7 mouse cellular contexts compared by ENCODE assay signal in genomic region chr6:116207729-116208534, GRCm38 (mm10). TPM values are rescaled to one million over a fixed set of nuclear protein-coding genes. Genes with fewer than 3 reads are reported as not detected.
A peak's percentile ranks its signal among the peaks of the same experiment; 100 is the strongest.
DNase-seq lines count a peak whose midpoint lies in the region; ATAC-seq lines count a peak whose summit lies in the region.

Washc2 (plus strand) TSS chr6:116208038.

- H3K4me3 ChIP-seq in intestine, embryonic 16.5 days (ENCODE audit: low read length) = peak within 1 kb of the TSS; percentile 86
- peak within 1 kb of the TSS; percentile 76 for H3K4me3 ChIP-seq in midbrain, embryonic 11.5 days (ENCODE audit: low read depth, low read length)

- ATAC-seq in intestine, embryonic 16.5 days = peak; percentile 99
- peak; percentile 99 for ATAC-seq in midbrain, embryonic 11.5 days (ENCODE audit: low FRiP score)

- H3K9ac ChIP-seq in intestine, embryonic 16.5 days (ENCODE audit: low read depth, low read length) = peak within 1 kb of the TSS; percentile 85
- peak within 1 kb of the TSS; percentile 84 for H3K9ac ChIP-seq in midbrain, embryonic 11.5 days (ENCODE audit: low read length)

- DNase-seq in adrenal gland, adult 8-10 months = peak; percentile 95
- peak; percentile 94 for DNase-seq in embryo, embryonic 9.5 days (ENCODE audit: extremely low spot score)
- peak; percentile 91 to 94 for DNase-seq in gastrocnemius, postnatal 4 days (ENCODE audit: low spot score in 2 of 2)
- peak; percentile 94 for DNase-seq in left cerebral cortex, postnatal 36 days (ENCODE audit: low spot score in 2 of 2)
- DNase-seq in midbrain, embryonic 11.5 days (ENCODE audit: low spot score, missing footprints) = peak; percentile 99
- peak; percentile 99 for DNase-seq in skeletal muscle tissue, adult 2 months (ENCODE audit: low read depth, low spot score)

- peak within 1 kb of the TSS; percentile 92 for H3K27ac ChIP-seq in intestine, embryonic 16.5 days (ENCODE audit: low read length)
- H3K27ac ChIP-seq in midbrain, embryonic 11.5 days (ENCODE audit: low read depth, low read length) = peak within 1 kb of the TSS; percentile 72

- intact Hi-C loops in left cerebral cortex, postnatal 36 days (cut with DNase I) = loop anchor here (5.0 kb wide), 1 partner anchor 196 kb away; no protein-coding TSS in a partner anchor

- under 1% methylated on average over 51 of the region's 51 CpGs for WGBS in intestine, embryonic 16.5 days
- WGBS in midbrain, embryonic 11.5 days = under 1% methylated on average over 51 of the region's 51 CpGs

- H3K9me3 ChIP-seq in intestine, embryonic 16.5 days (ENCODE audit: control insufficient read depth, low read length) = no peaks in the 10 kb centered on the region
- H3K9me3 ChIP-seq in midbrain, embryonic 11.5 days (ENCODE audit: control insufficient read depth, low read length) = no peaks in the 10 kb centered on the region

- H3K4me1 ChIP-seq in intestine, embryonic 16.5 days (ENCODE audit: control insufficient read depth, insufficient read depth, low read length) = peaks cover 4% of the 10 kb centered on the region
- H3K4me1 ChIP-seq in midbrain, embryonic 11.5 days (ENCODE audit: control insufficient read depth, insufficient read depth, low read length) = peaks cover 4% of the 10 kb centered on the region; the same call in 1 of the 2 replicates

- no peaks in the 10 kb centered on the region for H3K27me3 ChIP-seq in intestine, embryonic 16.5 days (replicated peaks; ENCODE audit: control insufficient read depth, insufficient read depth, low read length)
- H3K27me3 ChIP-seq in midbrain, embryonic 11.5 days (ENCODE audit: control insufficient read depth, insufficient read depth, low read length) = no peaks in the 10 kb centered on the region

- H3K4me2 ChIP-seq in intestine, embryonic 16.5 days (ENCODE audit: low read depth, low read length) = peak within 1 kb of the TSS; percentile 77
- peak within 1 kb of the TSS; percentile 84 for H3K4me2 ChIP-seq in midbrain, embryonic 11.5 days

- H3K36me3 ChIP-seq in intestine, embryonic 16.5 days (ENCODE audit: control insufficient read depth, insufficient read depth, low read length) = no peaks in the 10 kb centered on the region
- no peaks in the 10 kb centered on the region for H3K36me3 ChIP-seq in midbrain, embryonic 11.5 days (ENCODE audit: control insufficient read depth, insufficient read depth, low read length)

RNA-seq across cellular contexts. Expression of gene Washc2, which starts in this region (rescaled TPM):
- 10 to 100 TPM; 59.0 to 70.2 (median 63.3) TPM for total RNA-seq in adrenal gland, adult 8-10 months (2022)
- total RNA-seq in gastrocnemius, postnatal 4 days (2021) = 10 to 100 TPM; 38.4 to 40.1 TPM
- polyA plus RNA-seq in intestine, embryonic 16.5 days (2015; fragmentation: Nextera tagmentation; extraction: Ambion mirVana) = 53.9 and 61.4 TPM in 2 replicates
- total RNA-seq in left cerebral cortex, postnatal 36 days (2021) = 100 to 1,000 TPM in 1 of 2 experiments, 10 to 100 TPM in 1; 92.1 to 106 TPM
- polyA plus RNA-seq in midbrain, embryonic 11.5 days (2014; fragmentation: Nextera tagmentation; extraction: Ambion mirVana) = 53.9 and 56.3 TPM in 2 replicates

Comparison
In these comparisons a context has a peak if more than half of its experiments do, and no peak if none do; other contexts are left out.
1. Peak in every context shown above with its lines: DNase-seq, ATAC-seq, H3K4me3 ChIP-seq and H3K27ac ChIP-seq.